In the genomic region with DNA sequence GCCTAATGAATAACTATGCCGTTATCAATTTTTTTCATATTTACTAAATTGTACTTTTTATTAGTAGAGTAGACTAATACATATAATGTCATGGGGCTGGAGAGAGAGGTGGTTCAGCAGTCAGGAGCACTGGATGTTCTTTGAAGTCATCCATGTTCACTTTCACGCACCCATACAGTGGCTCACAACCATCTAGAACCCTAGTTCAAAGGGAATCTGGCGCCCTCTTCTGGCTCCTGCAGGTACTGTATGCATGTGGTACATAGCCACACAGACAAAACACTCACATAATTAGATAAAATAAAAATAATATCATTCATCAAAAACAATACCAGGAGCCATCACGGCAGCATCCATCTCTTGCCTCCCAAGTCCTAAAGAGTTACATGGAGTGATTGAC, we compare ENCODE assay signal across 9 mouse cellular contexts. TPM values are rescaled to one million over a fixed set of nuclear protein-coding genes. Genes with fewer than 3 reads are reported as not detected.
A peak's percentile ranks its signal among the peaks of the same experiment; 100 is the strongest.
DNase-seq lines count a peak whose midpoint lies in the region; ATAC-seq lines count a peak whose summit lies in the region.
"Had no signal": no experiment of that assay in that cellular context is flagged by ENCODE, and none has a peak within 500 bp of the region (broad histone marks: within the 10 kb centered on the region; RNA-seq: fewer than 3 reads in every experiment).

No protein-coding gene starts in this region.

- WGBS in forebrain, embryonic 10.5 days, result 72% methylated on average over 4 of the region's 4 CpGs
- WGBS in forebrain, embryonic 14.5 days, result 69% methylated on average over 4 of the region's 4 CpGs
- WGBS in forebrain, embryonic 16.5 days, result 79% methylated on average over 4 of the region's 4 CpGs

- no peak for ATAC-seq in forebrain, embryonic 14.5 days
- peak; percentile 10; the same call in 1 of the 2 replicates for ATAC-seq in forebrain, embryonic 16.5 days

- H3K27ac ChIP-seq in forebrain, embryonic 10.5 days, result no peak overlapping the region
- H3K27ac ChIP-seq in forebrain, embryonic 14.5 days (ENCODE audit: low read depth, low read length), result no peak overlapping the region
- no peak overlapping the region for H3K27ac ChIP-seq in forebrain, embryonic 16.5 days (ENCODE audit: low read length)

- H3K27me3 ChIP-seq in forebrain, embryonic 10.5 days (ENCODE audit: poor library complexity, severe bottlenecking), result no peaks in the 10 kb centered on the region
- no peaks in the 10 kb centered on the region for H3K27me3 ChIP-seq in forebrain, embryonic 14.5 days (replicated peaks; ENCODE audit: control insufficient read depth, insufficient read depth, low read length)
- H3K27me3 ChIP-seq in forebrain, embryonic 16.5 days (replicated peaks; ENCODE audit: control insufficient read depth, insufficient read depth, low read length), result no peaks in the 10 kb centered on the region

- no peak overlapping the region for H3K9ac ChIP-seq in forebrain, embryonic 14.5 days (ENCODE audit: low read length)
- H3K9ac ChIP-seq in forebrain, embryonic 16.5 days (replicated peaks; ENCODE audit: low read depth, low read length), result no peak overlapping the region

- no peak overlapping the region for H3K4me3 ChIP-seq in forebrain, embryonic 10.5 days
- no peak overlapping the region for H3K4me3 ChIP-seq in forebrain, embryonic 14.5 days (ENCODE audit: low read depth, low read length)
- no peak overlapping the region for H3K4me3 ChIP-seq in forebrain, embryonic 16.5 days (replicated peaks; ENCODE audit: low read length)

- no peaks in the 10 kb centered on the region for H3K4me1 ChIP-seq in forebrain, embryonic 10.5 days
- no peaks in the 10 kb centered on the region for H3K4me1 ChIP-seq in forebrain, embryonic 14.5 days (ENCODE audit: control insufficient read depth, insufficient read depth, low read length)
- 0 out of 2 replicates have a peak, but pooled peaks cover 2% of the 10 kb centered on the region for H3K4me1 ChIP-seq in forebrain, embryonic 16.5 days (replicated peaks; ENCODE audit: control insufficient read depth, insufficient read depth, low read length)

- H3K9me3 ChIP-seq in forebrain, embryonic 10.5 days, result no peaks in the 10 kb centered on the region
- no peaks in the 10 kb centered on the region for H3K9me3 ChIP-seq in forebrain, embryonic 14.5 days (replicated peaks; ENCODE audit: control insufficient read depth, low read length)
- H3K9me3 ChIP-seq in forebrain, embryonic 16.5 days (ENCODE audit: control insufficient read depth, low read length), result no peaks in the 10 kb centered on the region

- peak; percentile 16 for DNase-seq in forebrain, embryonic 10.5 days (ENCODE audit: extremely low spot score, low spot score)
- DNase-seq in forebrain, embryonic 14.5 days (ENCODE audit: low spot score), result no peak
- DNase-seq in lung, postnatal 36 days, result peak; percentile 3
- no peak for DNase-seq in lung, postnatal 25 days (ENCODE audit: low spot score)
- DNase-seq in testis, postnatal 14 days (ENCODE audit: low spot score), result peak; percentile 12
- no peak for DNase-seq in heart, adult 9 months (ENCODE audit: low spot score in 2 of 2)
- no peak for DNase-seq in urinary bladder, postnatal 25 days (ENCODE audit: low spot score)
- DNase-seq: lung, adult 2 months had no signal

- H3K4me2 ChIP-seq in forebrain, embryonic 14.5 days (ENCODE audit: low read length), result no peak overlapping the region
- no peak overlapping the region for H3K4me2 ChIP-seq in forebrain, embryonic 16.5 days (ENCODE audit: low read length)

- no peaks in the 10 kb centered on the region for H3K36me3 ChIP-seq in forebrain, embryonic 10.5 days (replicated peaks)
- no peaks in the 10 kb centered on the region for H3K36me3 ChIP-seq in forebrain, embryonic 14.5 days (ENCODE audit: control insufficient read depth, insufficient read depth, low read length)
- no peaks in the 10 kb centered on the region for H3K36me3 ChIP-seq in forebrain, embryonic 16.5 days (ENCODE audit: control insufficient read depth, insufficient read depth)

RNA-seq across cellular contexts. Expression of a gene that starts 36.0 kb away (rescaled TPM):
- 10.9 and 12.6 TPM in 2 replicates for polyA plus RNA-seq in forebrain, embryonic 10.5 days (2016; fragmentation: Nextera tagmentation; extraction: Ambion mirVana)
- polyA plus RNA-seq in forebrain, embryonic 14.5 days (2014; fragmentation: Nextera tagmentation; extraction: Ambion mirVana), result 11.6 and 14.8 TPM in 2 replicates
- polyA plus RNA-seq in forebrain, embryonic 16.5 days (2015; fragmentation: Nextera tagmentation; extraction: Ambion mirVana), result 10.1 and 12.0 TPM in 2 replicates

RNA-seq across cellular contexts. Expression of a gene that starts 54.3 kb away (rescaled TPM):
- polyA plus RNA-seq in forebrain, embryonic 10.5 days (2016; fragmentation: Nextera tagmentation; extraction: Ambion mirVana), result 113 and 132 TPM in 2 replicates
- 32.4 and 43.7 TPM in 2 replicates for polyA plus RNA-seq in forebrain, embryonic 14.5 days (2014; fragmentation: Nextera tagmentation; extraction: Ambion mirVana)
- polyA plus RNA-seq in forebrain, embryonic 16.5 days (2015; fragmentation: Nextera tagmentation; extraction: Ambion mirVana), result 32.7 and 34.5 TPM in 2 replicates

Comparison
In these comparisons a context has a peak if more than half of its experiments do, and no peak if none do; other contexts are left out.
1. DNase-seq: peak in forebrain, embryonic 10.5 days (single experiment), lung, postnatal 36 days (single experiment) and testis, postnatal 14 days (single experiment); none in forebrain, embryonic 14.5 days (single experiment), lung, postnatal 25 days (single experiment), heart, adult 9 months (0 of 2) and urinary bladder, postnatal 25 days (single experiment).